Mouse (Mus musculus): ENCODE results near the gene Cd3e. TPM values are rescaled to one million over a fixed set of nuclear protein-coding genes. Genes with fewer than 3 reads are reported as not detected.

Cd3e gene
- polyA plus RNA-seq, 1 experiment from 2014 or later: not detected

DNA sequence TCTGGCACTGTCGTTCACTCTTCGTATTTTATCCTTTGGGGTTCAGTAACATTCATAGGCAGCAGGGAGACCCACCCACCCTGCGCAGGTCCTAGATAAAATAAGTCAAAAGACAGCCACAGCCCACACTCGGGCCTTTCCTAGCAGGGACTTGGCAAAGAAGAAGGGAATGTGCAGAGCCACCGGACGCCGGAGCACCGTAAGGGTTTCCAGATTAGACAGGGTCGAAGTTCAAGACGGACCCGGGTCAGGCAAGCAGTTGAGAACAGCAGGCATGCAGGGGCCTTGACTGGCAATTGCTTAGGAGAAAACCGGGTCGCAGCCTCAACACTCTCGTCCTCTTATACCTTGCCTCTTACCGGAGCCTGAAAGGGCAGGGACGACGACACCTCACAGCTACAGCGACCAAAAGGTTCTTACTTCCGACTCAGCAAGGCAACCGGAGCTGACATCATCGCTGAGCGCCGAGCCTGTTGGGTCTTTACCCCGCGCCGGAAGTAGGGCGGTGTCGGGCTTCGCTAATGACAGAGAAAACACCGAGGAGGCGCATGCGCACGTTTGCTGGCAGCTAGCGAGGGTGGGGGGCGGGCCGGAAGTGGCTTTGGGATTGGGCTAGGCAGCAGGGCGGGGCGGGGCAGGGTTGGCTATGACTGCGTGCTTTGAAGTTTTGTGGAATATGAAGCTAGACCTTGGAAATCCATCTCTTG lies 44.1 kb downstream of the Cd3e start, which contains the start of gene Ube4a:
Gene Ube4a (minus strand): TSS at position 475 of the 707 bp plus-strand sequence.
- no peaks in the 10 kb centered on the region for H3K27me3 ChIP-seq (ENCODE audit: control insufficient read depth, insufficient read depth, low read length)
- H3K4me1 ChIP-seq (ENCODE audit: control insufficient read depth, insufficient read depth, low read length): peaks cover 14% of the 10 kb centered on the region
- ATAC-seq (ENCODE audit: low FRiP score, low TSS enrichment) (peak; percentile 96), DNase-seq (peak; percentile 100)
- no peaks in the 10 kb centered on the region for H3K9me3 ChIP-seq (ENCODE audit: control insufficient read depth, low read length)
- peak within 1 kb of the TSS; percentile 76 for H3K27ac ChIP-seq (replicated peaks; ENCODE audit: low read depth, low read length)
- H3K4me2 ChIP-seq (ENCODE audit: low read length): peak within 1 kb of the TSS; percentile 91
- 1% methylated on average over 39 of the region's 39 CpGs for WGBS
- peaks cover 19% of the 10 kb centered on the region; the same call in 1 of the 2 replicates for H3K36me3 ChIP-seq (ENCODE audit: control insufficient read depth, insufficient read depth, low read length)
- peak within 1 kb of the TSS; percentile 57 for H3K4me3 ChIP-seq (replicated peaks; ENCODE audit: low read depth, low read length)
- peak within 1 kb of the TSS; percentile 57 for H3K9ac ChIP-seq (replicated peaks; ENCODE audit: low read length)

DNA sequence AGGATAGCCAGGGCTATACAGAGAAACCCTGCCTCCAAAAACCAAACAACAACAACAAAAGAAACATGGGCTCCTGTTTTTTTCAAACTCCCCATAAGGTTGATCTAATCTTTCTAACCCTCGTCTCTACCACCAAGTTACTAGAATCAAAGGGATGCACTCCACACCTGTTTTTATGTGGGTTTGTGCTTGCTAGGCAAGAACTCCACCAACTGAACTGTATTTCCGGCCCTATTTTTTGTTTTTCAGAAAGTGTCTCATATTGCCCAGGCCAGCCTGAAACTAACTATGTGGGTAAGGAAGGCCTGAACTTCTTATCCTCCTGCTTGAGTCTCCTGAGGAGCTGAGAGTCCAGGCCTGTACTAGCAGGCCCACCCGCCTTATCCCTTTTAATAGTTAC lies 55.0 kb downstream of the Cd3e start:
- Histone ChIP-seq H3K9ac (replicated peaks; ENCODE audit: low read length) (no peak overlapping the region), H3K27me3 (ENCODE audit: control insufficient read depth, insufficient read depth, low read length) (no peaks in the 10 kb centered on the region), H3K4me2 (ENCODE audit: low read length) (no peak overlapping the region), H3K4me3 (replicated peaks; ENCODE audit: low read depth, low read length) (no peak overlapping the region), H3K9me3 (ENCODE audit: control insufficient read depth, low read length) (no peaks in the 10 kb centered on the region), H3K4me1 (ENCODE audit: control insufficient read depth, insufficient read depth, low read length) (no peaks in the 10 kb centered on the region), H3K27ac (replicated peaks; ENCODE audit: low read depth, low read length) (no peak overlapping the region), H3K36me3 (ENCODE audit: control insufficient read depth, insufficient read depth, low read length) (peaks cover 89% of the 10 kb centered on the region)
- WGBS: 90% methylated on average over 3 of the region's 3 CpGs
- ATAC-seq (ENCODE audit: low FRiP score, low TSS enrichment) (no peak), DNase-seq (no peak)

Other genes starting within 250 kb of the Cd3e start
- gene Arcn1, start 241.8 kb downstream of the Cd3e start, polyA plus RNA-seq (2014; fragmentation: Nextera tagmentation; extraction: Ambion mirVana): 99.8 and 160 TPM in 2 replicates
- 187 and 211 TPM in 2 replicates for gene Ift46, start 241.7 kb downstream of the Cd3e start, polyA plus RNA-seq (2014; fragmentation: Nextera tagmentation; extraction: Ambion mirVana)
- 10.0 and 15.6 TPM in 2 replicates for gene Tmem25, start 210.3 kb downstream of the Cd3e start, polyA plus RNA-seq (2014; fragmentation: Nextera tagmentation; extraction: Ambion mirVana)
- gene Ttc36, start 206.6 kb downstream of the Cd3e start, polyA plus RNA-seq (2014; fragmentation: Nextera tagmentation; extraction: Ambion mirVana): 0.41 and 0.72 TPM in 2 replicates
- 21.0 and 22.2 TPM in 2 replicates for gene Kmt2a, start 128.3 kb downstream of the Cd3e start, polyA plus RNA-seq (2014; fragmentation: Nextera tagmentation; extraction: Ambion mirVana)
- gene Atp5l, start 88.9 kb downstream of the Cd3e start, polyA plus RNA-seq (2014; fragmentation: Nextera tagmentation; extraction: Ambion mirVana): 698 and 917 TPM in 2 replicates
- gene Ube4a, start 44.0 kb downstream of the Cd3e start, polyA plus RNA-seq (2014; fragmentation: Nextera tagmentation; extraction: Ambion mirVana): 53.0 and 59.0 TPM in 2 replicates
- not detected in 2 replicates for gene Cd3g, start 29.2 kb downstream of the Cd3e start, polyA plus RNA-seq (2014; fragmentation: Nextera tagmentation; extraction: Ambion mirVana)
- gene Cd3d, start 27.8 kb downstream of the Cd3e start, polyA plus RNA-seq (2014; fragmentation: Nextera tagmentation; extraction: Ambion mirVana): not detected in 2 replicates
- 0.20 TPM in 1 of 2 replicates, not detected in the other for gene Mpzl2, start 30.2 kb upstream of the Cd3e start, polyA plus RNA-seq (2014; fragmentation: Nextera tagmentation; extraction: Ambion mirVana)
- gene Mpzl3, start 45.6 kb upstream of the Cd3e start, polyA plus RNA-seq (2014; fragmentation: Nextera tagmentation; extraction: Ambion mirVana): 0.80 and 1.0 TPM in 2 replicates
- gene Jaml, start 69.6 kb upstream of the Cd3e start, polyA plus RNA-seq (2014; fragmentation: Nextera tagmentation; extraction: Ambion mirVana): 0.12 and 0.24 TPM in 2 replicates
- 6.6 and 8.1 TPM in 2 replicates for gene Scn2b, start 108.2 kb upstream of the Cd3e start, polyA plus RNA-seq (2014; fragmentation: Nextera tagmentation; extraction: Ambion mirVana)
- gene Scn4b, start 128.8 kb upstream of the Cd3e start, polyA plus RNA-seq (2014; fragmentation: Nextera tagmentation; extraction: Ambion mirVana): 0.05 TPM in 1 of 2 replicates, not detected in the other
- gene BC049352, start 172.4 kb upstream of the Cd3e start, polyA plus RNA-seq (2014; fragmentation: Nextera tagmentation; extraction: Ambion mirVana): not detected in 2 replicates
- gene Tmprss4, start 194.5 kb upstream of the Cd3e start, polyA plus RNA-seq (2014; fragmentation: Nextera tagmentation; extraction: Ambion mirVana): not detected in 2 replicates

All from midbrain, embryonic 14.5 days (tissue).